Comparison of ENCODE assay signal across 15 mouse cellular contexts in genomic region chr2:5746529-5746928, GRCm38 (mm10). TPM values are rescaled to one million over a fixed set of nuclear protein-coding genes. Genes with fewer than 3 reads are reported as not detected.
DNase-seq lines count a peak whose midpoint lies in the region; ATAC-seq and TF ChIP-seq lines count a peak whose summit lies in the region.
"Had no signal": no experiment of that assay in that cellular context is flagged by ENCODE, and none has a peak within 500 bp of the region (broad histone marks: within the 10 kb centered on the region; RNA-seq: fewer than 3 reads in every experiment).

No protein-coding gene starts in this region.

- no peaks in the 10 kb centered on the region for H3K36me3 ChIP-seq in kidney, adult 2 months (ENCODE audit: control insufficient read depth, insufficient read depth, low read length)
- H3K36me3 ChIP-seq in limb, embryonic 14.5 days (ENCODE audit: control insufficient read depth, insufficient read depth, low read length): no peaks in the 10 kb centered on the region
- H3K36me3 ChIP-seq: hindbrain, embryonic 15.5 days; midbrain, embryonic 13.5 days had no signal

- H3K4me1 ChIP-seq in kidney, adult 2 months (ENCODE audit: control insufficient read depth, insufficient read depth, low read length): no peaks in the 10 kb centered on the region
- peaks cover 3% of the 10 kb centered on the region for H3K4me1 ChIP-seq in limb, embryonic 14.5 days (ENCODE audit: control insufficient read depth, insufficient read depth, low read length)
- H3K4me1 ChIP-seq: hindbrain, embryonic 15.5 days; midbrain, embryonic 13.5 days had no signal

- no peak for ATAC-seq in limb, embryonic 14.5 days (ENCODE audit: low FRiP score, low read depth)
- no peak for ATAC-seq in granulocyte monocyte progenitor cell, adult 5-6 weeks (replicated peaks; ENCODE audit: poor library complexity, severe bottlenecking)
- ATAC-seq: midbrain, embryonic 13.5 days had no signal

- TF ChIP-seq POLR2A in kidney, adult 2 months (IDR thresholded peaks at IDR 0.05; ENCODE audit: low read depth, low read length): no peak
- no peak for TF ChIP-seq POLR2A in limb, embryonic 14.5 days (IDR thresholded peaks at IDR 0.05; ENCODE audit: borderline replicate concordance, extremely low read depth, insufficient read depth, insufficient read length)

- no peak overlapping the region for H3K9ac ChIP-seq in limb, embryonic 14.5 days (ENCODE audit: low read depth, low read length, severe bottlenecking)
- H3K9ac ChIP-seq: hindbrain, embryonic 15.5 days; midbrain, embryonic 13.5 days had no signal

- peak; percentile 6 for DNase-seq in kidney, adult 2 months
- no peak for DNase-seq in kidney, adult 8-10 months
- DNase-seq in urinary bladder, postnatal 14 days (ENCODE audit: low spot score): peak; percentile 20
- no peak for DNase-seq in urinary bladder, adult 2 months (ENCODE audit: low spot score)
- no peak for DNase-seq in limb, embryonic 14.5 days (ENCODE audit: low spot score)
- DNase-seq in cerebellum, adult 8-10 months: no peak
- DNase-seq in embryo, embryonic 10 days (ENCODE audit: low spot score): no peak
- DNase-seq: adrenal gland, postnatal 10 days; B cell, adult 2 months; cerebellum, postnatal 10 days; heart, postnatal 10 days had no signal

- H3K9me3 ChIP-seq in limb, embryonic 14.5 days (ENCODE audit: control insufficient read depth, low read length): no peaks in the 10 kb centered on the region
- H3K9me3 ChIP-seq: hindbrain, embryonic 15.5 days; midbrain, embryonic 13.5 days had no signal

- H3K4me2 ChIP-seq in limb, embryonic 14.5 days (replicated peaks; ENCODE audit: low read depth, low read length, severe bottlenecking): 0 out of 2 replicates have a peak overlapping the region, but pooled peaks have one; percentile 11
- H3K4me2 ChIP-seq: hindbrain, embryonic 15.5 days; midbrain, embryonic 13.5 days had no signal

- H3K27me3 ChIP-seq in kidney, adult 2 months (replicated peaks; ENCODE audit: control insufficient read depth, insufficient read depth, low read length): no peaks in the 10 kb centered on the region
- H3K27me3 ChIP-seq in limb, embryonic 14.5 days (ENCODE audit: control insufficient read depth, insufficient read depth, low read length): no peaks in the 10 kb centered on the region
- H3K27me3 ChIP-seq: hindbrain, embryonic 15.5 days; midbrain, embryonic 13.5 days had no signal

- no peak overlapping the region for H3K27ac ChIP-seq in kidney, adult 2 months (ENCODE audit: insufficient read depth, low read depth, low read length)
- H3K27ac ChIP-seq in limb, embryonic 14.5 days (replicated peaks; ENCODE audit: low read depth, low read length): no peak overlapping the region
- H3K27ac ChIP-seq: hindbrain, embryonic 15.5 days; midbrain, embryonic 13.5 days had no signal

- 26% methylated on average over 12 of the region's 12 CpGs for WGBS in kidney, adult 2 months
- WGBS in limb, embryonic 14.5 days: 48% methylated on average over 12 of the region's 12 CpGs

- no peak overlapping the region for H3K4me3 ChIP-seq in kidney, adult 2 months (ENCODE audit: insufficient read depth, low read depth, low read length)
- no peak overlapping the region for H3K4me3 ChIP-seq in limb, embryonic 14.5 days (replicated peaks; ENCODE audit: low read length)
- H3K4me3 ChIP-seq: erythroblast, embryonic 14.5 days; hindbrain, embryonic 15.5 days; midbrain, embryonic 13.5 days had no signal

- TF ChIP-seq CTCF in kidney, adult 2 months (conservative IDR thresholded peaks at IDR 0.05; ENCODE audit: insufficient read depth, insufficient read length, low read depth, low read length): no peak

RNA-seq across cellular contexts. Expression of gene Camk1d, which starts 32.2 kb away (rescaled TPM):
- polyA plus RNA-seq in kidney, adult 2 months (2012; rRNA removed): 0.80 and 1.0 TPM in 2 replicates
- 6.2 and 7.0 TPM in 2 replicates for polyA plus RNA-seq in urinary bladder, adult 2 months (2012; rRNA removed)
- 4.4 and 4.9 TPM in 2 replicates for polyA plus RNA-seq in limb, embryonic 14.5 days (2012; rRNA removed)
- polyA plus RNA-seq in limb, embryonic 14.5 days (2014; fragmentation: Nextera tagmentation; extraction: Ambion mirVana): 6.9 and 7.7 TPM in 2 replicates
- 1.8 and 4.5 TPM in 2 replicates for total RNA-seq in granulocyte monocyte progenitor cell, adult 5-6 weeks (2014; fragmentation: Nextera tagmentation)
- total RNA-seq in granulocyte monocyte progenitor cell, adult 5-6 weeks (2017): 0.26 and 0.78 TPM in 2 replicates

Comparison
In these comparisons a context has a peak if more than half of its experiments do, and no peak if none do; other contexts are left out.
1. DNase-seq: peak in kidney, adult 2 months (single experiment) and urinary bladder, postnatal 14 days (single experiment); none in kidney, adult 8-10 months (0 of 2), urinary bladder, adult 2 months (single experiment), limb, embryonic 14.5 days (single experiment), cerebellum, adult 8-10 months (single experiment) and embryo, embryonic 10 days (single experiment).